Mouse (Mus musculus) liver, adult 2 months (tissue): ENCODE data around the gene Yif1a.

Source experiments
- CTCF ChIP-seq: fragments of 200-500 bp; IDR thresholded peaks from 2 replicates; pipeline ENCODE4 v1.5.1; 2011; ENCODE audit warnings: low read depth, low read length, control low read depth
- POLR2A ChIP-seq: fragments of 200-500 bp; IDR thresholded peaks from 2 replicates; pipeline ENCODE4 v1.6.1; 2011; ENCODE audit warnings: low read length, control low read depth; ENCODE audit not compliant: insufficient read depth; ENCODE audit errors: extremely low read depth

DNA sequence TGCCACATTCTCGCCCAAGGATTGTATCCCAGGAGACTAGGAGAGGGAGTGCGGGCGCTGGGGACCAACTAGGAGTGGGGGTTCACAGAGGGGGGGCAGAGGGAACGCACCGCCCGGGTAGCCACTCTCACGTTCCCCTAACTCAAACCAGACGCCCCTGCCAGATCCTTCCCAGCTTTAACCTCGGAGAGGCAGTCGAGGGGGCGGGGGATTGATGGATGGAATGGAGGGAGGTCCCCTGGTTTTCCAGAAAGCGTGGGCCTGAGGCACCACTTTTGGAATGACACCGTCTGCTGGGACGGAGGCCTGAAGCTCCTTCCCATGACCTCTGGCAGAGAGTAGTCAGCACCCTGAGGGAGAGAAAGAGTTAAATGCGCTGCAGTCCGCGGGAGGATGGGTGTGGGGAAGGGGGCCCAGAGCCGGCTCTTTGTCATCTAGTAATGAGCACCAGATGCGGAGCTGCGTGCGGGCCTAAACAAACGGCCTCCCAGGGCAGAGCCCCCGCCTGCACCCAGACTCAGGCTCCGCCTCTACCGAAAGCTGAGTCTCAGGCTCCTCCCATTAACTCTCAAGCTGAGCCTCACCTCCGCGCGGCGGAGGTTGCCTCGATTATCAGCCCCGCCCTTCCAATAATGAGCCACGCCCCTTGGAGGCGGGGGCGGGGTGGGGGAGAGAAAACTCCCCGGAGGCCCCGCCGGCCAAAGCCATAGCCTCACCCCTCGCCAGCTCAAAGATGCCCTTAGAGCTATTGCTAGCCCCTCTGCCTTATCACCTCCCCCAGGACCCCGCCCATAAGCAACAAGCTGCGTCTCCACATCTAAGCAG, 16.6 kb upstream of the Yif1a start:
- TF ChIP-seq CTCF (no peak), POLR2A (no peak)
